Mouse (Mus musculus) bone marrow, adult 2 months (tissue): ENCODE data around the gene Smyd3.

Experiments
- CTCF ChIP-seq: fragments of 200-500 bp; IDR thresholded peaks from 2 replicates; pipeline ENCODE4 v1.5.1; 2011; ENCODE audit warnings: low read length, control low read depth; ENCODE audit not compliant: control insufficient read depth, insufficient read depth
- POLR2A ChIP-seq: fragments of 200-500 bp; IDR thresholded peaks from 2 replicates; pipeline ENCODE4 v1.6.1; 2011; ENCODE audit warnings: low read depth, mild to moderate bottlenecking, control low read depth, low read length, borderline replicate concordance; ENCODE audit not compliant: control insufficient read depth

DNA sequence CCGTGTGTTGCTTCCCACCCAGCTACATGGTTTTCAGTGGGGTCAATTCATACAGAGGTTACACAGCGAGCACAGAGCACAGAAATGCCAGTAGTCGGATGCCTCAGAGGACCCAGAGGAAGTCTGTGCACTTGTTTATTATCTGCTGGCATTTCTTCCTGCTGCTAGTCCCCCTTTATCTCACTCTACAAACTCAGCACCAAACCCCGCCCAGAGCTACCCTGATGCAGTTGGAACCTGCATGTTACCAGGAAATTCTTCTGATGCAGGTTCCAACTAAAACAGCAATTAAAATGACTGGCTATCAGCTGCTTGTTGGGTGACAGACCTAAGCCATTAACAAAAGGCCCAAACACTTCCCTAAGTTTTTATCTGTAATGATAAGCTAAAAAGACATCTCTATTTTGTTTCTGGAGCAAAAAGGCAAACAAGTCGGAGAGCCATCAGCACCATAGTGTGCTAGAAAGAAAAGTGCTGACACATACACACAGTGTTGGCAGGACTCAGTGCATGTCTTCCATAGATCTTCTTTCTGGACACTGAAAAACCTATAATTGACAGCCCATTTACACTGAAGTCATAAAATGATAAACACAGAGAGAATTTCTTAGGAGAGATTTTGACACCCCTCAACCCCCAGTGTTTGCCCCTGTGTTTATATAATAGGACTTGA is 368.2 kb downstream of the Smyd3 start:
- TF ChIP-seq POLR2A (no peak), CTCF (no peak)
